ENCODE assay signal across 9 mouse cellular contexts in the genomic region with DNA sequence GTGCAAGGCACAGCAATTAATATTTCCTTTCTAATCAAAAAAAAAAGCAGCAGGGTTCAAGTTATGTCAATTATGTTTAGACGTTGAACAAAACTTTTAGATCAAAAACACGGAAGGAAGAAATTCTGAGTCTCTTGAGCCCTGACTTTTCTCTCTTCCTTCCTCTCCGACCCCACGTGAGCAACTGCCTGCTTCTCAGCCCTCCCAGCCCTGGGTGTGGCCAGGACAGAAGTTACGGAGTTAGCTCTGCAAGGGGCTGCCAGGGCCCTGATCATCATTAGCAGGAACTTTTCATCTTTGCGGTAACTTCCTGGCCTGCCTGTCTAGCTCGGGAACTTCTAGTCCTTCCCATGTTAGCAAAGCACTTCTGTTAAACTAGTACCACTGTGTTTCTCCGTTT. TPM values are rescaled to one million over a fixed set of nuclear protein-coding genes. Genes with fewer than 3 reads are reported as not detected.
A peak's percentile ranks its signal among the peaks of the same experiment; 100 is the strongest.
DNase-seq lines count a peak whose midpoint lies in the region; ATAC-seq lines count a peak whose summit lies in the region.
"Had no signal": no experiment of that assay in that cellular context is flagged by ENCODE, and none has a peak within 500 bp of the region (broad histone marks: within the 10 kb centered on the region; RNA-seq: fewer than 3 reads in every experiment).

No protein-coding gene starts in this region.

- no peak overlapping the region for H3K4me3 ChIP-seq in hindbrain, embryonic 16.5 days (ENCODE audit: low read length)
- H3K4me3 ChIP-seq: neural tube, embryonic 13.5 days had no signal

- no peaks in the 10 kb centered on the region; the same call in 1 of the 2 replicates for H3K4me1 ChIP-seq in hindbrain, embryonic 16.5 days (ENCODE audit: control insufficient read depth, insufficient read depth, low read depth, low read length)
- H3K4me1 ChIP-seq: neural tube, embryonic 13.5 days had no signal

- 59% methylated on average over 8 of the region's 8 CpGs for WGBS in hindbrain, embryonic 16.5 days

- H3K9me3 ChIP-seq in hindbrain, embryonic 16.5 days (ENCODE audit: control insufficient read depth, low read length) = no peaks in the 10 kb centered on the region
- H3K9me3 ChIP-seq: neural tube, embryonic 13.5 days had no signal

- H3K4me2 ChIP-seq in hindbrain, embryonic 16.5 days (ENCODE audit: low read length) = no peak overlapping the region
- H3K4me2 ChIP-seq: neural tube, embryonic 13.5 days had no signal

- no peaks in the 10 kb centered on the region for H3K36me3 ChIP-seq in hindbrain, embryonic 16.5 days (ENCODE audit: control insufficient read depth, insufficient read depth, low read length)
- H3K36me3 ChIP-seq: neural tube, embryonic 13.5 days had no signal

- no peak overlapping the region for H3K27ac ChIP-seq in hindbrain, embryonic 16.5 days (ENCODE audit: low read depth, low read length)
- H3K27ac ChIP-seq: neural tube, embryonic 13.5 days had no signal

- DNase-seq in 416B (ENCODE audit: low read depth) (peak; percentile 84), adipocyte (ENCODE audit: low spot score) (no peak)
- DNase-seq in CD4-positive helper T cell, adult 2 months (ENCODE audit: low read depth, low spot score) = peak; percentile 57
- DNase-seq in heart, postnatal 25 days (ENCODE audit: low spot score) = peak; percentile 10
- no peak for DNase-seq in layer of hippocampus, postnatal 25 days (ENCODE audit: extremely low spot score in 1 of 2, low spot score in 1 of 2)
- no peak for DNase-seq in right cerebral cortex, postnatal 4 days

- no peaks in the 10 kb centered on the region for H3K27me3 ChIP-seq in hindbrain, embryonic 16.5 days (replicated peaks; ENCODE audit: control insufficient read depth, insufficient read depth, low read length)
- H3K27me3 ChIP-seq: neural tube, embryonic 13.5 days had no signal

- no peak overlapping the region for H3K9ac ChIP-seq in hindbrain, embryonic 16.5 days (ENCODE audit: low read depth, low read length)
- H3K9ac ChIP-seq: neural tube, embryonic 13.5 days had no signal

- ATAC-seq in megakaryocyte progenitor cell, adult 5-6 weeks (replicated peaks; ENCODE audit: poor library complexity) = peak; percentile 90
- no peak for ATAC-seq in hindbrain, embryonic 16.5 days

- intact Hi-C loops in heart, postnatal 25 days (cut with DNase I) = no loop called here

RNA-seq across cellular contexts. Expression of a gene that starts 20.3 kb away (rescaled TPM):
- 10 to 100 TPM; 23.1 to 26.1 TPM for total RNA-seq in heart, postnatal 25 days (2021)
- 46.9 and 55.3 TPM in 2 replicates for total RNA-seq in megakaryocyte progenitor cell, adult 5-6 weeks (2015)
- 50.9 and 65.1 TPM in 2 replicates for total RNA-seq in megakaryocyte progenitor cell, adult 5-6 weeks (2017)
- 40.5 and 46.6 TPM in 2 replicates for polyA plus RNA-seq in hindbrain, embryonic 16.5 days (2015; fragmentation: Nextera tagmentation; extraction: Ambion mirVana)
- total RNA-seq in layer of hippocampus, postnatal 25 days (2021) = 100 to 1,000 TPM; 157 to 170 TPM

RNA-seq across cellular contexts. Expression of a gene that starts 46.8 kb away (rescaled TPM):
- total RNA-seq in heart, postnatal 25 days (2021) = 10 to 100 TPM; 15.4 to 16.7 TPM
- 60.7 and 65.3 TPM in 2 replicates for total RNA-seq in megakaryocyte progenitor cell, adult 5-6 weeks (2015)
- total RNA-seq in megakaryocyte progenitor cell, adult 5-6 weeks (2017) = 38.1 and 56.2 TPM in 2 replicates
- 39.0 and 41.6 TPM in 2 replicates for polyA plus RNA-seq in hindbrain, embryonic 16.5 days (2015; fragmentation: Nextera tagmentation; extraction: Ambion mirVana)
- total RNA-seq in layer of hippocampus, postnatal 25 days (2021) = 10 to 100 TPM; 76.5 to 92.8 TPM

Comparison
In these comparisons a context has a peak if more than half of its experiments do, and no peak if none do; other contexts are left out.
1. DNase-seq: peak in 416B (single experiment), CD4-positive helper T cell, adult 2 months (single experiment) and heart, postnatal 25 days (single experiment); none in adipocyte (single experiment), layer of hippocampus, postnatal 25 days (0 of 2) and right cerebral cortex, postnatal 4 days (single experiment).